Mouse (Mus musculus) spleen, postnatal 14 days (tissue): ENCODE measurements at regions not wholly inside any gene's neighbourhood (a gene's known extent, or its start where the extent isn't known, plus 50 kb on each side); places are given as distances from the start of the nearest gene placed in this dataset.

Experiments used
- DNase-seq, 2 experiments: peaks; one replicate each; pipeline ENCODE4 v3.0.0; 2021 to 2022; ENCODE audit warnings: low spot score in 2 of 2

- no peak for DNase-seq
Measured at GRCm38 (mm10) chr9:67698796-67699195, 60.4 kb upstream of the C2cd4b start.

DNA sequence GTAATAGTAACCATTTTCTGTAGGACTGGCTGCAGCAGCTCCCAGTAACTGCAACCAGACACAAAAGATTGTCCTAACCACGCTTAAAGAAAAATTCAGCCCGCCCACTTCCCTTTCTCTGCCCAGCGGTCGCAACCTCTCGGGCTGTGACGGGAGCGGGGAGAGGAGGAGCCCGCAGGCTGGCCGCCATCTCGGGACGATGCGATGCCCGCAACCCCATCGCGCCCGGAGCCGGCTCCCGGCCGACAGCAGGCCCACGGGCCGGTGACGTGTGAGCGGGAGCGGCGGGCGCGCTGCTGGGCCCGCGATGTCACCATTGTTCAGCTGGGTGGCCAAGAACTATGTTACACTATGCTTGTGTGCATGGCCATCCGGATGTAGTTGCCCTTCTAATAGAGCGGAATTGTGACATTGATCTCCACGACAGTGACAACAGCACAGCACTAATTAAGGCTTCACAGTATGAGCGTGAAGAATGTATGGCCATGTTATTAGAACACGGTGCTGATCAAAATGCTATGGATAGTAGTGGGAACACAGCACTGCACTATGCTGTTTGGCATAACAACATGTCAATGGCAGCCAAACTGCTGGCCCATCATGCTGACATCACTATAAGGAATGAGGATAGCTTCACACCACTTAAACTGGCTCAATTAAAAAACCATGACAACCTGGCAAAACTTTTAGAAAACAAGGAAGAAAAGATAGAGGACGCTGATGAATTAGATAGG, 59.2 kb upstream of the C2cd4b start:
- no peak for DNase-seq

DNA sequence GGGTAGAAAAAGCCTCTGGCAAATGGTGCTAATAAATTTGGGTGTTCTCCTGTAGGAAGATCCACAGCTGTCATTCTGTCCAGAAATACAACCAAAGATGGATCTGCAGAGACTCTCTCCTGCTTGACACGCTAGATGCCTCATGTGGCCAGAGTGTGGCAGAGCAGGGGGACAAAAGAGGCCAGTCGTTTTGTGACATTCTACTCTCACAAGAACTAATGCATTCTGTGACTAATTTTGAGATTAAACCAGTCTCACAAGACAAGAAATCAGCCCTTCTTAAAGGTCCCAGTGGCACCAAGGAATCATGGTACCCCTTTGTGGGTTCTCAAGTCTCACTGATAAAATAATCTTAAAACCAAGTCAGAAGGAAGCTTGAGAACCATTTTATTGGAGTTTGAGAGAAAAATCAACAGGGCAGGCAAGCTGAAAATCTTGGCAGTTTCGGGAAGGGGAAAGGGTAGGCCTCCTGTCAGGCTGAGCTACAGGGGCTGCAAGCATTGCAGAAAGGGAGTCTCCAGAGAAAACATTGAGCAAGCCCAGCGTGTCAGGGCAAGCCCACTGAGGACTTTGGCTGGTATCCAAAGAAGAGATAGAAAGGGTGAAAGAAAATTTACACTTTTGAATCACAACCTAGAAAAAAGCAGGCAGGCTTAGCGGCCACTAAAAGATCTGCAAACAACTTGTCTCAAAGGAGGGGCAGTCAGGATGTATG, 50.8 kb upstream of the C2cd4b start:
- DNase-seq, result no peak
